Mouse (Mus musculus) small intestine, adult 2 months (tissue): ENCODE measurements at regions not wholly inside any gene's neighbourhood (a gene's known extent, or its start where the extent isn't known, plus 50 kb on each side); places are given as distances from the start of the nearest gene placed in this dataset.

Experiments
- H3K27ac ChIP-seq: fragments of 200-500 bp; 2 replicates; pipeline ENCODE4 v1.5.1; 2012; ENCODE audit warnings: low read depth, low read length, control low read depth, inconsistent platforms; ENCODE audit not compliant: insufficient read depth
- H3K27me3 ChIP-seq: fragments of 200-500 bp; 2 replicates; pipeline ENCODE4 v1.6.1; 2012; ENCODE audit warnings: mild to moderate bottlenecking, moderate library complexity, low read length, inconsistent platforms; ENCODE audit not compliant: control insufficient read depth, insufficient read depth
- H3K36me3 ChIP-seq: fragments of 200-500 bp; 2 replicates; pipeline ENCODE4 v1.6.1; 2012; ENCODE audit warnings: mild to moderate bottlenecking, low read length, control low read depth, inconsistent platforms; ENCODE audit not compliant: control insufficient read depth, insufficient read depth
- H3K4me1 ChIP-seq: fragments of 200-500 bp; 2 replicates; pipeline ENCODE4 v1.6.1; 2012; ENCODE audit warnings: low read length, inconsistent platforms, mixed read lengths; ENCODE audit not compliant: control insufficient read depth, insufficient read depth, insufficient read length
- H3K4me3 ChIP-seq: fragments of 200-500 bp; 2 replicates; pipeline ENCODE4 v1.5.1; 2012; ENCODE audit warnings: low read depth, mild to moderate bottlenecking, control low read depth, inconsistent platforms, low read length, moderate library complexity
- CTCF ChIP-seq: fragments of 200-500 bp; IDR thresholded peaks from 2 replicates; pipeline ENCODE4 v1.5.1; 2012; ENCODE audit warnings: low read depth, mild to moderate bottlenecking, control low read depth, inconsistent platforms, low read length, moderate library complexity, mixed read lengths; ENCODE audit not compliant: insufficient replicate concordance, insufficient read length; ENCODE audit errors: extremely low read depth
- POLR2A ChIP-seq: fragments of 200-500 bp; IDR thresholded peaks from 2 replicates; pipeline ENCODE4 v1.6.1; 2012; ENCODE audit warnings: low read depth, mild to moderate bottlenecking, control low read depth, inconsistent platforms, low read length, moderate library complexity
- WGBS: fragments of 180-500 bp; shearing (Covaris S2); methylation state at CpG from one replicate; pipeline ENCODE4 v1.1.7; 2018; 5-methylcytosine and 5-hydroxymethylcytosine counted together

DNA sequence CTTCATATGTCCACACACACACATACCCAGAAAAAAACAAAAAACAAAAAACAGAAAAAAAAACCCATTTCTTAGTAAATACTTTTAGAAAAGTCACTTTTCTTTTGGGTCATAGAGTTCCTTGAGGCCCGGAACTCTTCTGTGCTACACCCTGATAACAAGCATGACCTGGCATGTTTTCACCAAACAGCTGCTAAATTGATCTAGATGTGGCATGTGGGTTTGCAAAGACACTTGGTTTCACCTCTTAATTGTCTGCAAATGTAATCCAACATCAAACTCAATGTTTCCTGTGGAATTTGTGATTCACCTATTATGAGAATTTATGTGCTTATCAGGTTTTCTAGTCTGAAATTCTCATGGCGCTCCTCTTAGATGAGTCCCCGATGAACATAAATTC, 68.2 kb upstream of the Etv6 start:
- TF ChIP-seq POLR2A (no peak), CTCF (no peak)
- peaks cover 2% of the 10 kb centered on the region; the same call in 1 of the 2 replicates for H3K4me1 ChIP-seq
- H3K27me3 ChIP-seq, result no peaks in the 10 kb centered on the region
- H3K36me3 ChIP-seq, result no peaks in the 10 kb centered on the region
- no peak overlapping the region for H3K4me3 ChIP-seq
- no peak overlapping the region for H3K27ac ChIP-seq
- 84% methylated on average over 3 of the region's 3 CpGs for WGBS

DNA sequence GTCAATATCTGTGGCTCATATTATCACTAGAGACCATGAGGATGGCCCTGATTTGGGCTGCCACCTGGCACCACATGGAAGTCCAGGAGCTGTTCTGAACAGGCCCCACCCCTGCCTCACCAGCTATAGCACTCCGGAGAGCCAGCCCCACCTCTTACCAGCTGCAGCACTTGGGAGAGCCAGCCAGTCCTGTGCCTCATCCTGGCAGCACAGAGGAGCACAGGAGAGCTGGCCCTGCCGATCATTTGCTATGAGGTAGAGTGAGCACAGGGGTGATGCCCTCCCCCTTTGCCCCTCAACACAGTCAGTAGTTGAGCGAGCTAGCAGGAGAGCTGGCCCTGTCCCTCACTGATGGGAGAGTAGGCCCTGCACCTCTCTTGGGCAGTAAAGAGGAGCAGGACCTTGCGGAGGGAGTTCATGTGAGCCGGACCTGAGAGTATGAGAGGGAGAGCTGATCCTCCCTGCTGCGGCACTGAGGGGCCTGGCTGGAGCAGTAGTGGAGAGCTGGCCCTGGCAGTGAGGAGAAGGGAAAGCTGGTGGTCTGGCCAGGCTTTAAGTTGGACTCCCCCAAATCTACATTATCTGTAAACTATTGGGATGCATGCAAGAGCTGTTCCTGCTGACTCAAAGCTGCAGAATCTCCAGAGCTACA, 63.3 kb upstream of the Etv6 start:
- WGBS, result 68% methylated on average over 6 of the region's 6 CpGs
- H3K27ac ChIP-seq, result no peak overlapping the region
- no peaks in the 10 kb centered on the region for H3K4me1 ChIP-seq
- H3K36me3 ChIP-seq, result no peaks in the 10 kb centered on the region
- no peak overlapping the region for H3K4me3 ChIP-seq
- TF ChIP-seq CTCF (no peak), POLR2A (no peak)
- H3K27me3 ChIP-seq, result no peaks in the 10 kb centered on the region

- H3K4me3 ChIP-seq, result no peak overlapping the region
- no peaks in the 10 kb centered on the region for H3K4me1 ChIP-seq
- H3K27me3 ChIP-seq, result no peaks in the 10 kb centered on the region
- WGBS, result 73% methylated on average over 7 of the region's 7 CpGs
- H3K27ac ChIP-seq, result no peak overlapping the region
- TF ChIP-seq POLR2A (no peak), CTCF (no peak)
- no peaks in the 10 kb centered on the region for H3K36me3 ChIP-seq
Measured at GRCm38 (mm10) chr6:133973205-133973838, 62.2 kb upstream of the Etv6 start.

DNA sequence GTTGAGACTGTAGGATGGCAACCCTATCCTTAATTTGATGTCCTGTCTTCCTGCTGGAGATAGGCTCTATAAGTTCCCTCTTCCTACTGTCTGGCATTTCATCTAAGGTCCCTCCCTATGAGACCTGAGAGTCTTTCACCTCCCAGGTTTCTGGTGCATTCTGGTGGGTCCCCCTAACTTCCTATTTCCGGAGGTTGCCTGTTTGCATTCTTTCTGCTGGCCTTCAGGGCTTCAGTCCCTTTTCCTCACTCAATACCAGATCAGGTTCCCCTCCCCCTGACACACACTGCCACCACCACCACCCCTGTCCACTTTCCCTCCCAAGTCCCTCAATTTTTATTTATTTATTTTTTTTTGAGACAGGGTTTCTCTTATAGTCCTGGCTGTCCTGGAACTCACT, 59.5 kb upstream of the Etv6 start:
- H3K4me3 ChIP-seq, result no peak overlapping the region
- no peaks in the 10 kb centered on the region for H3K27me3 ChIP-seq
- WGBS, result 78% methylated on average over 1 of the region's 1 CpGs
- H3K36me3 ChIP-seq, result no peaks in the 10 kb centered on the region
- H3K27ac ChIP-seq, result no peak overlapping the region
- no peaks in the 10 kb centered on the region for H3K4me1 ChIP-seq
- TF ChIP-seq CTCF (no peak), POLR2A (no peak)

DNA sequence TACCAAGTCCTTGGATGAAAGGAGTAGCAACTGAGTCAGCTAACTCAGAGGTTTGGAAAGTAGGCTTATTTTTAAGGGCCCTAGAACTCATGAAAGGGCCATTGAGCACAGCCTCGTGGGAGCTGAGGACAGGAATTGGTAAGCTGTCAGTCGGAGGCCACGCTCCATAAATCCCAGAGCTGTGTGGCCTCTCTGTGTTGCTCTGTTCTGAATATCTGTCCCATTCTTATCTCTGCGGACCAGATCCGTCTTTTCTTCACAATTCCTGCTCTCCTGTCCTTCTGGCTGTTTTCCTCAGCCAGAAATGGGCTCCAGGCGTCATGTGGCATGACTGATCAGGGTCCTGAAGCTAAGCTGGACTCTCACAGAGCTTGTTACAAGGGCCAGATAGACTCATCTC, 58.6 kb upstream of the Etv6 start:
- Histone ChIP-seq H3K36me3 (no peaks in the 10 kb centered on the region), H3K4me3 (no peak overlapping the region), H3K4me1 (no peaks in the 10 kb centered on the region), H3K27ac (no peak overlapping the region), H3K27me3 (no peaks in the 10 kb centered on the region)
- 80% methylated on average over 6 of the region's 6 CpGs for WGBS
- TF ChIP-seq POLR2A (no peak), CTCF (no peak)

- no peaks in the 10 kb centered on the region for H3K4me1 ChIP-seq
- H3K36me3 ChIP-seq, result no peaks in the 10 kb centered on the region
- TF ChIP-seq CTCF, result no peak
- no peak for TF ChIP-seq POLR2A
- no peak overlapping the region for H3K27ac ChIP-seq
- H3K27me3 ChIP-seq, result no peaks in the 10 kb centered on the region
- no peak overlapping the region for H3K4me3 ChIP-seq
- 82% methylated on average over 10 of the region's 10 CpGs for WGBS
Measured at GRCm38 (mm10) chr6:133983804-133984514, 51.5 kb upstream of the Etv6 start.

DNA sequence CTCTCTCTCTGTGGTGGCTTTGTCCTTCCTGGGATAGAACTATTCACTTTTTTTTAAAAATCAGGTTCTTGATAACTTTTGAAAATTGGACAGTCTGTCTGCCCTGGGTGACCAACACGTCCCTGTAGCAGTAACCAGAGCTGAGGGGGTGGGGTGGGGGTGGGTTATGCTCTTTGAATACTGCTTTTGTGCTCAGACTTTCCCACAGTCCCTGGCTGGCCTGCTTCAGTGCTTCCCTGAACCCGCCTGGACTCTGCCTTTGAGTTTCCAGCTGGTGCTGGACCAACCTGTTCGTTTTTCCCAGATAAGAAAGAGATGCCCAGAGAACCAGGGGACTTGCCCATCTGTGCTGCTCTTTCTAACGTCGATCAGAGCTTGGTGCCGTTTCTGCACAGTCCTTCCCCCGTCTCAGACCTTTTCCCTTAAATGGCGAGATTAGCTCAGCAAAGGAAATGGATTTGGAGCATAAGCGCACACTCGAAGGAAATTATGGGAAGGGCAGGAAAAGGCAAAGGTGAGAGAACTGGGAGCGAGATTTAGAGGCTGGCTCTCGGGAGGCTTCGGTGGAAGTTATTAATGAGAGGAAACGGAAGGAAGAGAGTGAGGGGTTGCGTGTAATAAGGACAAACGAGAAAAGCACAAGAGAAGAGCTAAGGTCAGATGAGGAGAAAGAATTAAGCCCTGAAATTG, 50.7 kb upstream of the Etv6 start:
- no peak overlapping the region for H3K27ac ChIP-seq
- no peak overlapping the region for H3K4me3 ChIP-seq
- H3K4me1 ChIP-seq, result no peaks in the 10 kb centered on the region
- no peak for TF ChIP-seq CTCF
- TF ChIP-seq POLR2A, result no peak
- WGBS, result 51% methylated on average over 16 of the region's 16 CpGs
- H3K36me3 ChIP-seq, result no peaks in the 10 kb centered on the region
- H3K27me3 ChIP-seq, result no peaks in the 10 kb centered on the region
